Mouse (Mus musculus) right cerebral cortex, postnatal 4 days (tissue): ENCODE data around the gene Zfp692.
"Not testable (repeated sequence)": the region's sequence is repeated elsewhere in the genome, so short reads cannot be mapped to it uniquely, and the experiment has no call there.

Experiments used
- DNase-seq: peaks from one replicate; pipeline ENCODE4 v3.0.0-alpha.2; 2022

Zfp692 gene

DNA sequence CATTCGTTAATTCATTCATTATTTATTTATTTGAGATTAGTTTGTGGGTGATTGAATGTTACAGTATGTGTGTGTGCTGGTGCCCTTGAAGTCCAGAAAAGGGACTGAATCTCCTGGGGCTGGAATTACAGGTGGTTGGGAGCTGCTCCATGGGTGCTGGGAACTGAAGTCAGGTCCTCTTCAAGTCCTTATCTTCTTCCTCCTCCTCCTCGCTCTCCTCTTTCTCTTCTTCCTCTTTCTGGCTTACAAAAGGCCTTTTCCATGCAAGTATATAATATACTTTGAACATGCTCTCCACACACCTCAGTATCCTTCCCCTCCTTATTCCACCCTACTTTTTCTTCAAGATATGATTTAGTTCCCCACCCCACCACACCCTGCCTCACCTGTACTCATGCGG, 50.2 kb downstream of the Zfp692 start:
- DNase-seq: no peak

DNA sequence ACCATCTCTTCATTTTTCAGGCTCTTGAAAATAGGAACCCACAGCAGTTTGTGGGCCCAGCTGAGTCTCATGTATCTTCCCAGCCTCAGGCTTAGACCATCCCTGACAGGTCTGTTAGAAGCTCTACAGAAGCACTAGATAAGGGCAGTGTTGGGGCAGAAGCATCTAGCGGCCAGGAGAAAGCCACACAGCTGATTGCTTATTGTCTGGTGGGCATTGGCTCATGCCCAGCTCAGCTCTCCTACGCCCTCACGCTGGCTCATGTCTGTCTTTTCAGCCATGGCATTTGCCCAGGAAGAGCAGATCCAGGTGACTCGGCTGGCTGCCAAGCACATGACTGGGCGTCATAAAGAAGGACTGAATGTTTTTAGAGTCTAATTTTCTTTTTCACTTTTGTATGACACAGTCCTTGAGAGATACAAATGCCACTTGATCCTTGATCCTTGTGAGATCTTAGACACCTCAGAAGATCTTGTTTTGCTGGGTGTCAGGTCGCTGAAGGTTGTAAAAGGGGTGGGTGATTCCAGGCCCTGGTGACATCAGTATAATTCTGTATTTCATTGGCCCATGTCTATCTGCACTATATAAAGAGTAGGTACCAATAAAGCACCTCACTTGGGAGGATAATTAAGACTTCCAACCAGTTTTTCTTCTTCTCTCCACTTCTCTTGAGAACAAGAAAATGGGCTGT, 51.1 kb downstream of the Zfp692 start:
- no peak for DNase-seq

DNA sequence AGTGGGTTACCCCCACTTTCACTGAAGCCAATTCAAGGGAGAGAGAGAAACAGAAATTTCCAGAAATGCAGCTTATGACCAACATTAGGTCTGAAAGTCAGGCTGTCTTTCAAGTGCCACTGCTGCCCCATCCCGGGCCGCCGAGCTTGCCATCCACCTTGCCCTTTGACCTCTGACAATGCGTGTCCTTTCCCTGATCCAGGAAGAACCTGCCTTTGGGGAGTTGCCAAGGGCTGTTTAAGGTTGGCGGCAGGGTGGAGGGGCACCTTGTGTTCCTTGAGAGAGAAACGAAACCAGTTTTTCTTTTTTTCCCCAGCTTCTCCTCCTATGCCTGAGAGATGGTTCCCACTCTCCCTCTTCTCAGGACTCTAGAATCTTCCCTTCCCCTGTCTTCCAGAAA, 55.7 kb downstream of the Zfp692 start:
- DNase-seq: not testable (repeated sequence)
